Mouse (Mus musculus): ENCODE measurements at regions not wholly inside any gene's neighbourhood (a gene's known extent, or its start where the extent isn't known, plus 50 kb on each side); places are given as distances from the start of the nearest gene placed in this dataset.

GRCm38 (mm10) chr5:118877831-118878230 lies 317.4 kb downstream of the Med13l start:
- TF ChIP-seq POLR2A (IDR thresholded peaks at IDR 0.05; ENCODE audit: insufficient read length, low read depth) (no peak), TCF12 (IDR thresholded peaks at IDR 0.05; ENCODE audit: insufficient read depth, poor library complexity, severe bottlenecking) (no peak), MAX (IDR thresholded peaks at IDR 0.05; ENCODE audit: low read depth) (no peak), E2F4 (IDR thresholded peaks at IDR 0.05; ENCODE audit: insufficient read depth) (no peak), TCF3 (IDR thresholded peaks at IDR 0.05; ENCODE audit: insufficient read length, low read depth) (no peak), MYOG (IDR thresholded peaks at IDR 0.05; ENCODE audit: control insufficient read depth in 1 of 3, insufficient read depth in 1 of 3, insufficient read length in 2 of 3, low read depth in 2 of 3) (no peak), USF1 (IDR thresholded peaks at IDR 0.05; ENCODE audit: low read depth) (no peak), POLR2AphosphoS2 (IDR thresholded peaks at IDR 0.05; ENCODE audit: insufficient read length, low read depth) (no peak), SRF (IDR thresholded peaks at IDR 0.05; ENCODE audit: control insufficient read depth, insufficient read length, low read depth) (no peak), MYOD1 (IDR thresholded peaks at IDR 0.05; ENCODE audit: control insufficient read depth in 1 of 3, insufficient read length in 2 of 3, low read depth in 2 of 3) (no peak), CEBPB (IDR thresholded peaks at IDR 0.05; ENCODE audit: insufficient read depth, poor library complexity, severe bottlenecking) (no peak)
